Mouse (Mus musculus) ES-CJ7 (cell line): ENCODE results near the gene Adamts9.

Experiments
- DNase-seq: peaks from one replicate; pipeline ENCODE4 v3.0.0; 2011; ENCODE audit warnings: low read depth, low spot score

Adamts9 gene

GRCm38 (mm10) chr6:92860285-92860912 is 82.9 kb downstream of the Adamts9 start:
- no peak for DNase-seq

- no peak for DNase-seq
Measured at GRCm38 (mm10) chr6:92858721-92859510, 84.4 kb downstream of the Adamts9 start.

DNA sequence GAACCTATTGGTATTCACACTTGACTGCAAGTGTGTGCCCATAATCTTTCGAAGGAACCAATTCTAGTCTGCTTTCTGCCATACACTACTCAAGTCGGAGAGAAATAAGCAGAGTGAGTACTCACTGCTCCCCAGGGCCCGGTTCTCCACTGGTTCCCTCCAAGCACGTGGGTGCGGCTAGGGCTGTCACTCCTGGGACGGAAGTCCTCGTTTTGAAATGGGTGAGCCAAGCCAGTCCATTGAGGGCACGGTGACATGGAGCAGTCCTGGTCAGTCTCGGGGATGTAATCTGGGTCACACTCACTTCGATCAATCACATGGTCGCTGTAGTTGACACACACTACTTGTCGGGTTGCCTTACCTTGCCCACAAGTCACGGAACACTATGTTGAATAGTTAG is 85.5 kb downstream of the Adamts9 start:
- DNase-seq, result no peak

- DNase-seq, result no peak
Measured at GRCm38 (mm10) chr6:92854873-92855272, 88.4 kb downstream of the Adamts9 start.

DNA sequence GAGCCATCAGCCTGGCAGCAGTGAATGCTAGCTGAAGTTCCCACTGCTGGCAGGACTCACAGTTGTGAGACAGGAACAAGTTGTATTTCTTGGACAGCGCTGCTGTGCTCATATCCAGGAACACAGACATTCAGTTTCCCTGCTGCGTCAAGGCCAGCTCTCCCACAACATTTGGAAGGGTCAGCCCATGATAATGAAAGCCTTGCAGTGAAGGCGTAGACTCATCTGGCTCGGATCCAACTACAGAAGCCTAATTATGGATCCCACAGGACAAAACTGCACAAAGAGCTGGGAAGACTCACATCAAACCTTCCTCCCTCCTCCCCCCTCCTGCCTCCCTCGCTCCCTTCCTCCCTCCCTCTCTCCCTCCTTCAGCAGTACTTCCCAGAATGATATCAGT is 93.0 kb downstream of the Adamts9 start:
- DNase-seq, result no peak

GRCm38 (mm10) chr6:92849208-92849607 is 94.1 kb downstream of the Adamts9 start:
- DNase-seq, result no peak

GRCm38 (mm10) chr6:92846614-92847013 is 96.7 kb downstream of the Adamts9 start:
- DNase-seq, result no peak

- DNase-seq, result no peak
Measured at GRCm38 (mm10) chr6:92845898-92846297, 97.4 kb downstream of the Adamts9 start.

DNA sequence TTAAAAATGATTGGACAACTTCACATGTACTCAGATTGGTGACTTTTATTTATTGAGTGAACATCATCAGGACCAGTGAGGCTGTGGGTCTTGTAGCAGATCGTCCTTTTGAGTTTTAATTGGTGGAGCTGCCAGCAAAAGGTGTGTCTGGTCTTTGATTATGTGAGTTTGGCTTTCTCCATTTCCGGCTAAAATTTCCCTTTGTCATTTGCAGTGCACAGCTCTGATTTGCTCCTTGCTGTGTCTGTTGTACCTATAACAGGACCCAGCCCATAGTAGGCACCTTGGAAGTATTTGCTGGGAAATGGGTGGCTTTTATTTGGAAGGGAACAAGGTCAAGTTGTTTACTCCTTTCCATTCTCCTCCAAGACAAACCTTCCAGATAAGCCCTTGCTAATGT is 99.8 kb downstream of the Adamts9 start:
- DNase-seq, result peak; percentile 57

GRCm38 (mm10) chr6:92842000-92842399 is 101.3 kb downstream of the Adamts9 start:
- no peak for DNase-seq

DNA sequence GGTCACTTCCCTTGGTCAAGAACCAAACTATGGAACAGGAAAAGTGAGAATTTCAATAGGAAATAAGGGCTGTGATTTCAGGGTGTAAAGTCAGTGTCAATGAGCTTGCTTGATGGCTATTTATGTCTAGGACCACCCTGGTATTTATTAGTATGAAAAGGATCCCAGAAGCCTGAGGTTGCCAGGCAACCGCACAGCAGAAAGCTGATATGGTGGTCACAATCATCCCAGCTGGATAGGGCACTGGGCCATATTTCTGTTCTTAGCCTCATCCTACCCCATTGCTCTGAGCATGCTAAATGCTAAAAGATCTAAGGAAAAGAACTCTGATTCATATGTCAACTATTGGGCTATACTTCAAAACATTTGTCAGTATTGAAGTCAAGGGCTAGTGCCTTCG is 112.2 kb downstream of the Adamts9 start:
- no peak for DNase-seq

DNA sequence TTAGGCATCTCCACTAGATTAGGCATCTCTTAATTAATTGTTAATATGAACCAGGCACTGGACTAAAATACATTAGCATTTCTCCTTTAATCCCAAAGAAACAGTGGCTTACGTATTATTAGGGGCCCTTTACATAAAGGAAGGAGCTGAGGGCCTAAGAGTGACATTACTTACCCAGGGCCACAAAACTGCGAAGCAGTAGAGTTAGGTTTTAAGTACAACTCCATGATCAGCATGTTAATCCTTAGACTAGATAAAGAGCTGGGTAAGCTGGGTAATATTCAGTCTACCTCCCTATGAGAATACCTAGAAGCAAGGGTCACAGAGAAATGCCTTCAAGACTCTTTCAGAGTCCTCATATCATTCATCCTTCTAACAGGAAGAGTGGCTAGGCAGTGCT is 114.1 kb downstream of the Adamts9 start:
- no peak for DNase-seq

DNA sequence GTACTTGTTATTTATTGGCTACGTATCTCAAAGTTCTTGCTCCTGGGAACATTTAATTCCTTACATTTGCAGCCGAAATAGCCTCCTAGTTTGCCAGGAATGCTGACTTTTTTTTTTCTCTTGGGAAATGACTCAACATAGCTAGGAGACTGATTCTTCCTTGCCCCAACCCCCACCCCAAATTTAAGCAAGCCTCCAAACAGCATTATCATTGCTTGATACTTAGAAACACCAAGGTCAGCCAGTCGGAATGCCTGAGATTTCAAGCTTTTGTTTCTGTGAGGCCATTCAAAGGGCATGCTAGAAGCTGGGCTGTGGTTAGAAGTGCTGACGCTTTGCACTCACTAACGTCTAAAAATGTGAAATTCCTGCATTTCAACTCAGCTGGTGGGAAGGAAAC is 115.9 kb downstream of the Adamts9 start:
- peak; percentile 75 for DNase-seq

- no peak for DNase-seq
Measured at GRCm38 (mm10) chr6:92826561-92826960, 116.7 kb downstream of the Adamts9 start.

GRCm38 (mm10) chr6:92823991-92824390 is 119.3 kb downstream of the Adamts9 start:
- DNase-seq, result no peak

- DNase-seq, result no peak
Measured at GRCm38 (mm10) chr6:92822006-92822405, 121.3 kb downstream of the Adamts9 start.

GRCm38 (mm10) chr6:92821606-92822005 is 121.7 kb downstream of the Adamts9 start:
- no peak for DNase-seq

GRCm38 (mm10) chr6:92817661-92818060 is 125.6 kb downstream of the Adamts9 start:
- DNase-seq, result no peak

GRCm38 (mm10) chr6:92816311-92816751 is 127.0 kb downstream of the Adamts9 start, which contains the start of gene A730049H05Rik:
Gene A730049H05Rik, plus strand, starts transcription at chr6:92816478.
- DNase-seq, result peak; percentile 43

DNA sequence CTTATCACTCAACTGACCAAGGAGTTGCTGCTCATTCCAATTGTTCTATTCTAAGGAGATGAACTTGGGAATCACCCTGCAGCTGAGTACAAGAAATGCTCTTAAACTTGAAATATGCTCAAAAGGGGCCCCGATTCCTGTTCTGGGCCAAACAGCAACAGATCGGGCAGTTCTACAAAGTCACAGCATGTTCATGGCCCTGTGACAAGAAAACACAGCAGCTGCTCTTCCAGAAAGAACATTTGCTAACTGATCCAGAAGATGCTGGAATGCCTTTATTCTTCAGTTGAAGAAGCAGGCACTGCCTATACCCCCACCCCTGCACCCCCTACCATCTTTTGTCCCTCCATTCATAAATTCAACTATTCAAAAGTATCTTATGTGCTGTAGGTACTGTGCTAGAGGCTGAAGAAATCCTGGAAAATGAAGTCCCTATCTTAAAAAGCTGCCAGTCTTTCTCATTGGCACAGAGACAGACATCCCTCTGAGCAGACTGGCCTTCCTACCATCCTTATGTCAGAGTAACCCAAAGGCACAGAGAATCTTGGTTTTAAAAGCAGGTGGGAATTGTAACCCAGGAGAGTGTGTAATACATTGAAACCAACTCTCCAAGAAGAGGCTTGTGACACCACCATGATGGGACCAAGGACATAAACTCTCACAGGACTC is 130.5 kb downstream of the Adamts9 start:
- no peak for DNase-seq

GRCm38 (mm10) chr6:92811566-92811965 is 131.7 kb downstream of the Adamts9 start:
- DNase-seq, result peak; percentile 49

DNA sequence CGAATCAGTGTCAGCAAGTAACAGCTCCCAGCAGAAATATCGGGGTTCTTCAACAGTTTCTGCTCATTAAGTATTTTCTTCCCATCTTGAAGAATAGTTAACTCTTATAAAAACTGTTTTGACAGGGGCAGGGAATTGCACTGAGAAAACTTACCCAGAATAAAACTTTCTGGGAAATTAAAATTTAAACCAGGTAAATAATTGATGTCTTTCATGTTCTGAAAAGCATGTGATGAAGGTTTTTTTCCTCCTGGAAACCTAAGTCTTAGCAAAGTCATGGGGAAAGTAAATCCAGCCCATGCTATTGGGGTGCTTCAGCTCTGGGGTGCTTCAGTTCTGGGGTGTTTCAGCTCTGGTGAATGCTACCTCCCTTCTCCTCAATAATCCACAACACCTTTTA is 132.7 kb downstream of the Adamts9 start:
- no peak for DNase-seq

GRCm38 (mm10) chr6:92809818-92810217 is 133.5 kb downstream of the Adamts9 start:
- no peak for DNase-seq
